Mouse (Mus musculus) cerebellum, postnatal 14 days (tissue): ENCODE measurements around the gene Mrpl58.
"Not testable (repeated sequence)": the region's sequence is repeated elsewhere in the genome, so short reads cannot be mapped to it uniquely, and the experiment has no call there.

ENCODE experiments used
- DNase-seq, 2 experiments: peaks; one replicate each; pipeline ENCODE4 v3.0.0; 2021; ENCODE audit warnings: mixed read lengths in 2 of 2

Mrpl58 gene

GRCm38 (mm10) chr11:115382891-115383290 is 20.7 kb upstream of the Mrpl58 start:
- DNase-seq = peak in 1 of 2 experiments; percentile 32

- peak; percentile 41 to 56 for DNase-seq
Observed at GRCm38 (mm10) chr11:115383701-115384474, 19.7 kb upstream of the Mrpl58 start.

DNA sequence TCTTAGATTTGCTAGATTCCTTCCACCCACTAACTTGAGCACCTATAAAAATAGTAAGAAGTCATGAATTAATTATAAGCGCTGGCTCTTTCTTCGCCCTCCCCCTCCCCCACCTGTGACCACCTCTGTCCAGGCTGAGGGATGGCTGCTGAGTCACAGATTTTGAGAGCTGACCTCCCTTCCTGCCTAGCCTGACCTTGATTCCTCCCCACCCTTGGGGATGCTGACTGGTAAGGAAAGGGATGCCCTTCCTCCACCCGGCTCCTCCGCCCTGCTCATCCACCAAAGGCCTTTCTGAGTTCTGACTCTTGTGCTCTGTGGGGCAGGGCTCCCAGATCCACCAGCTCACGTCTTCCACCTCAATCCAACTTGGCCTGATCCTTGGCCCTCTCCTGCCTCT is 19.0 kb upstream of the Mrpl58 start:
- no peak for DNase-seq

DNA sequence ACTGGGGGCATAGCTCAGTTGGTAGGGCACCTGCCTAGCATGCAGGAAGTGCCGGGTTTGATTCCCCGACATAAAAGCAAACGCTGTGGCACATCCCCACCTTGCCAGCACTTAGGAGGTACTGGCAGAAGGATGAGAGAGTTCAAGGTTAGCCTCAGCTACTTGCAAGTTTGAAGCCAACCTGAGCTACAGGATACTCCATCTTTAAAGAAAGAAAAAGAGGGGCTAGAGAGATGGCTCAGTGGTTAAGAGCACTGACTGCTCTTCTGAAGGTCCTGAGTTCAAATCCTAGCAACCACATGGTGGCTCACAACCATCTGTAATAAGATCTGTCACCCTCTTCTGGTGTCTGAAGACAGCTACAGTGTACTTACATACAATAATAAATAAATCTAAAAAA is 16.7 kb upstream of the Mrpl58 start:
- DNase-seq = not testable (repeated sequence)

- DNase-seq = no peak
Observed at GRCm38 (mm10) chr11:115391358-115391757, 12.2 kb upstream of the Mrpl58 start.

- peak; percentile 86 for DNase-seq
Observed at GRCm38 (mm10) chr11:115393721-115394325, 9.7 kb upstream of the Mrpl58 start.

- no peak for DNase-seq
Observed at GRCm38 (mm10) chr11:115398085-115398484, 5.5 kb upstream of the Mrpl58 start.

DNA sequence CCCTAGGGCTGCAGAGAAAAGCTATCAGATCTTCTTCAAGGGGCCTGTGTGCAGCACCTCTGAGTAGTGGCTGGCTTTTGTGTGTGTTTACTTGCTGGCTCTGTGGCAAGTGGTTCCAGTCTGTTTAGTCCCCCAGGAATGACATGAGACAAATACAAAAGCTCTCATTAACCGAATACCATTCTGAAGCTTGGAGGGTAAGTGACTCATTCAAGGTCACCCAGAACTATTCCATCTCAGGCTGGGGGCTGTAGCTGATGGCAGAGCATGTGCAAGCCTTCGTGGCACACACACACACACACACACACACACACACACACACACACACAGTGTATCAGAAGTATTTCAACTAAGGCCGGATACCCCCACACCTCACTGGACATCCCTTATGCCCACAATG is 3.4 kb upstream of the Mrpl58 start:
- DNase-seq = peak in 1 of 2 experiments; percentile 36

DNA sequence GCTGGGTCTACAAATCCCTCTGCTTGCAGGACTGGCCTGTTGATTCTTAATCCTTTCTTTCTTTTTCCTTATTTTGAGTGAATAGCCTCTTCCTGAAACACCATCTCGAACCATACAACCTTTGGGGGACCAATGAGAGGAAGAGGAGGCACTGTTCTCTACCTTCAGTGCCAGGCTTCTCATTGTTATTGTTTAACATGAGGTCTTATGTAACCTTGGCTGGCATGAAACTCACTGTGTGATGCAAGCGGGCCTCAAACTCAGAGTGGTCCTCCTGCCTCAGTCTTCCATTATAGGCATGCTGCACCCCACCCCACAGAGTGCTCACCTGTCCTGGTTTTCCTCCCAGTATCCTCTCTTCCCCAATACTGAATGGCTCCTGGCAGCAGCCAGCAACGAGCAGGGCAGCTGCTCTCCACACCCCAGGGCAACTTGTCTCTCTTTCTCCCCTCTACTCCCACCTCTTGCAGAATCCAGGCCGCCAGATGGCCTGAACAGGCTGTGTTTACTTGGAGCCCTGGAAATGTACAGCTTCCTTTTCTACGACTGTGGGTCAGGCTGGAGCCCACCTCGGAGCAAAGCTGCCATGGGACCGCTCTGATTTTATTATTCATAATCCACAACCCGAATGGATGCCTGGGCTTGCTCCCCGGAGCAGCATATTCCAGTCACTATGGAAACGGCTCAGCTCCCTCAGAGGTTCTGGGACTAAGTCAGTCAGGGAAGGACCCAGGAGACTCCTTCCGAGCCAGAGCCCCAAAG is 2.7 kb upstream of the Mrpl58 start:
- peak; percentile 79 to 81 for DNase-seq

DNA sequence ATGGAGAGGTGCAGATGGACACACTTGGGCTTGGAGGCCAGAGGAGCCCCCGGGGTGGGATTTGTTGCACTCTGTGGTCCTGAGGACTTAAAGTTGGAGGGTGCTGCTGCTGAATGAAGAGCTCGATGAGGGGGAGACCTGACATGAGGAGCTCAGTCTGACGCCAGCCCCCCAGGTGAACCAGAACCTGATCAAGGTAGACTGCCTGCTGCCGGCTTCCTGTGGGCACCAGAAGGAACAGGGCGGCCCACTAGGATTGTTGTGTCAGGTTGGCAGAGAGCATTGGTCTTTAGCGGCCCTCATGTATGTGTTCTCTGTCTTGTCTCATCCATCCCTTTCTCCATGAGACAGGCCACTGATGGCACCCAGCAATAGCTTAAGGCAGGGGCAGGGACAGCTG is 2.2 kb downstream of the Mrpl58 start:
- no peak for DNase-seq

DNA sequence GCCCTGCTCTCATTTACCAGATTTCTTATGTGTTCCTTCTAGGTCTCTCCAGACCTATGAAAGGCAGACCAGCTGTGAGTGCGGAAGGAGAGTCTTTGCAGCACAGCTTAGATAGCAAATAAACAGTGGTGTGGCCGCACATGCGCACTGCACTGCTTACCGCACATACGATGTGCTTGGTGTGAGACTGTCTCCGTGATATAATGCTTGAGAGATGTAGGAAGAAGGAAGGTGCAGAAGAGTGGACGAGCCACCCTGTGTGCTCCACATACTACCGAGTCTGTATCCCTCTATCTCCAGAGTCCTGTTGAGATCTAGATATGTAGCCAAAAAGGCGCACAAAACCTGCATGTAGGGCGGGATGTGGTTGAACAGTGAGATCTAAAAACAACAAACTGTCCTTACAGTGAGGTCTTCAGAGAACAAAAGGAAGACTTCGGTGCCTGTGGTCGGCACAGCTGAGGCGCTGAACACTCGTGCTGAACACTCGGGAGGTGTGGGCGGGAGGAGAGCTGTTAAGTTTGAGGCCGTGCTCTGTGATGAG is 3.4 kb downstream of the Mrpl58 start:
- no peak for DNase-seq

GRCm38 (mm10) chr11:115408266-115408920 is 4.8 kb downstream of the Mrpl58 start:
- DNase-seq = no peak

- no peak for DNase-seq
Observed at GRCm38 (mm10) chr11:115409556-115409955, 6.0 kb downstream of the Mrpl58 start.

DNA sequence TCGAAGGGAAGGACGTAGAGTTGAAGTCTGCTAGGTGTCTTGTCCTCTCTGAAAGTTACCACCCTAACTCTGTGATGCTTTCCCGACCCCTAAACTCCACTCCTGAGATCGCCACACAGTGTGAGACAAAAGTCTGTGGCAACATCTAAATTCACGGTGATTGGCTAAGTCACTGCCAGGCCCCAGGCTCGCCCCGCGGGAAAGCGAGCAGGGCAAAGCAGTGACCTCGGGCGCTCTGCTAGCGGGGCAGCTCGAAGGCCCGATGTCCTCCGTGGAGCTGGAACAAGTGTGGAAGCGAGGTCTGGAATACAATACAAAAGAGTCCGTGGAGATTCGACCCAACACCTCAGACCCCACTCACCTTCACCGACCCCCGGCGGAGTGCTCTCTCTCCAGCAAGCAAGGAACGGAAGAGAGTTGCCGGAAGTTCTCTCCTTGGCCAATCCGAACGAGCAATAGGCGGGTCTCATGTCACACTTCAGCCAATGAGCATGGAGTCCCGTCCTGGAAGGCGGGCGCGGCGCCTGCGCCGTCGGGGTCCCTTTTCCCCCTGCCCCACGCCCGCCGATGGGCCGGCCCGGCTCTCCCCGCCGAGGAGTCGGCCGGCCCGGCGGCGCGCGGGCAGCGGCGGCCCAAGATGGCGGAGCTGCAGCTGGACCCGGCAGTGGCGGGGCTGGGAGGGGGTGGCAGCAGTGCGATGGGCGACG is 16.1 kb downstream of the Mrpl58 start, which contains the start of the genes Atp5h and Kctd2:
Gene Atp5h, minus strand, starts transcription at position 432 of the 707 bp plus-strand sequence.
Gene Kctd2, plus strand, starts transcription at position 598 of the 707 bp plus-strand sequence.
- peak; percentile 97 for DNase-seq

GRCm38 (mm10) chr11:115420336-115421190 is 17.0 kb downstream of the Mrpl58 start:
- peak; percentile 80 to 84 for DNase-seq

DNA sequence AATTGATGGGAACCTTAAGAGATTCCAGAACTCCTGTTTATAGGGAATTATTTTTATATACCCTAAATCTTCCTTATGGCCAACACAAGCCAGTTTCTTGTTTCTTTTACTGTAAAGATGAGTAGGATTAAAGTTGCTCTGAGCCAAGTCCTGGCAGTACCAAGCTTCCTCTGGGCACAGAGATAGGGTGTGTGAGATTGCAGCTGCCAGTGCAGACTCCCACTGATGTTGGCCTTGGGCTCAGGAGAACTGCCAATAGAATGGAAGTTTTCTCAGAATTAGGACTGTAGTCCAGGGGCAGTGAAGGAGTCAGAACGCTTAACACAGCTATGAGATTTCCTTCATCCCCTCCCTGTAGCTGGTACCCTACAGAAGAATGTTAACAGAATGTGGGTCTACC is 17.8 kb downstream of the Mrpl58 start:
- DNase-seq = peak; percentile 49 to 51

GRCm38 (mm10) chr11:115421972-115422371 is 18.4 kb downstream of the Mrpl58 start:
- peak in 1 of 2 experiments; percentile 29 for DNase-seq

DNA sequence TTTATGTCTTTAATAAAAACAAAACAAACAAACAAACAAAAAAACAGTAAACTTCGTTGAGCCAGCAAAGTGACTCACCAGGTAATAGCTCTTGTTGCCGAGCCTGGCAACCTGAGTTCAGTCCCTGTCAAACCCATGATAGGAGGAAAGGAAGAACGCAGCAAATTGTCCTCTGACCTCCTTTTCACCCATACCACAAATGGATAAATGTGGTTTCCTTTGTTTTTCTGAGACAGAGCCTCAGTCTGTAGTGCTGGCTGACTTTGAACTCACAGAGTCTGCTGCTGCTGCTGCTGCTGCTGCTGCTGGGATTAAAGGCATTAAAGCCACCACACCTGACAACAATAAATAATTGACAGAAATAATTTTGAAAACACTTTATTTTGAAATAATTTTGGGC is 19.5 kb downstream of the Mrpl58 start:
- DNase-seq = no peak

DNA sequence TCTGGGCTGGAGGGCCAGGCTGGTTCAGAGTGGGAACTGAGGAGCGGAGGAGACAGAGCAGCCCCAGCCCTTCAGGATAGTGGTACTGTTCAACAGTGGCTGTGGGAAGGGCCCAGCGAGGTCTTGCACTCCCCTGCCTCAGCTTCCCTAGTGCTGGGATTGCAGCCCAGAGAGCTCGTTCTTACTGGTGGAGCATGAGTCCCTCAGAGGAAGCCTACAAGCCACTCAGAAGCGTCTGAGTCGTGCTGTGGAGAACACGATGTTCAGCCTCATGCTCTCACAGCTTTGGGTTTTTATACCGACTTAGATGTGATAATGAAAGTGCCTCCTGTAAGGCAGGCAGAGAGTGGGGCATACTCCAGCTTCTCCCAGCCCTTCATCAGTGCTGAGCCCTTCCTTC is 21.1 kb downstream of the Mrpl58 start:
- no peak for DNase-seq

DNA sequence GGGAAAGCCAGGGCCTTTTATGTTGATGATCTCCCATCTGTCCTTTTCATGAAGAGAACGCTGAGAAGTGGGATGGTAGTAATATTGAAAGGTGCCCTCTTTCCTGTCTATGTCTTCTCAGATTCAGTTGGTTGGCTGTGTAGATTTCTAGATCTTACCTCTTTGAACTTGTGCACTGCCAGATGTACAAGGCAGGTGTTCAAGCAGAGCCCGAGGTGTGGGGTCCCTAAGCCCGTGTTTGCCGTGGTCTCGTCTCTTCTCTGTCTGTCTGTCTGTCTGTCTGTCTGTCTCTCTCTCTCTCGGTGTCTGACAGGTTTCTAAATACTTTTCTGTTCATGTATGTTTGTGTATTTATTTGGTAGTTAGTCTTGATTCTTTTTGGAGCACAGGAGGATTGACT is 22.1 kb downstream of the Mrpl58 start:
- no peak for DNase-seq
